Mouse (Mus musculus) spleen, postnatal 14 days (tissue): ENCODE results near the gene Cyp2b19.
"Not testable (repeated sequence)": the region's sequence is repeated elsewhere in the genome, so short reads cannot be mapped to it uniquely, and the experiment has no call there.

Experiments used
- DNase-seq, 2 experiments: peaks; one replicate each; pipeline ENCODE4 v3.0.0; 2021 to 2022; ENCODE audit warnings: low spot score in 2 of 2

The Cyp2b19 gene

DNA sequence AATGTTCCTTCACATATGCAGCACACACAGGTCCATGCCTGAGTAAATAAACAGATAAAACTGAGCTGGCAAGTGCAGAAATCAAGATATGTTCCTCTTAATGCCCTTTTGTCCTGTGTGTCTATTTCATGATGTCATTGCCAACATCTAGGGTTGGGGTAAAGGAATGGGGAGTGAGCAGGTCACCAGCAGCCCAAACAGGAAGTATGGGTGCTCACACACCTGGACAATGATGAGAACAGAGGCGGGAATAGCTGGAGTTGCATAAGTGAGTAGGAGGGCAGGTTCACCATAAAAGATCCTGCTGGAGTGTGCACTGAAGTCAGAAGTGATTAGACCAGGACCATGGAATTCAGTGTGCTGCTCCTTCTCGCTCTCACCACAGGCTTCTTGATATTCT is at the start of gene Cyp2b19:
TSS of gene Cyp2b19 (plus strand) at position 301 of the 400 bp plus-strand sequence.
- no peak for DNase-seq

DNA sequence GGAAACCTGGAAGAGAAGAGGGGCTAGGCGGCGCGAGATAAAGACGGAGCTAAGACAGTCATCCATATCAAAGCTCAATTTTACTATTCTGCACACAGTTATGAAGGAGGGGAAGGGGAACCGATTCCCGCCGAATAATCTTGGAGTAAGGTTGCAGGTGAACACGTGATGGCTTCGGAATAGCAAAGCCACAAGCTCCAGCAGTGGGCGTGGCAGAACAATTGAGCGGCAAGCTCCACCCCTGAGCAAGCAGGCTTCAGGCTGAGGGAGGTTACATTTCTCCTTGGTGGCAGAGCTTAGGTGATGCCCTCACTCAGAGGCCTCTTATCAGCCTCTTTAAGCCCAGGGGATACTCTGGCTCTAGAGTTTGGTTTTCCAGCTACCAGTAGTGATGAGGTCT is 45.9 kb upstream of the Cyp2b19 start:
- no peak for DNase-seq

GRCm38 (mm10) chr7:26738940-26739339 is 18.0 kb upstream of the Cyp2b19 start:
- no peak for DNase-seq

DNA sequence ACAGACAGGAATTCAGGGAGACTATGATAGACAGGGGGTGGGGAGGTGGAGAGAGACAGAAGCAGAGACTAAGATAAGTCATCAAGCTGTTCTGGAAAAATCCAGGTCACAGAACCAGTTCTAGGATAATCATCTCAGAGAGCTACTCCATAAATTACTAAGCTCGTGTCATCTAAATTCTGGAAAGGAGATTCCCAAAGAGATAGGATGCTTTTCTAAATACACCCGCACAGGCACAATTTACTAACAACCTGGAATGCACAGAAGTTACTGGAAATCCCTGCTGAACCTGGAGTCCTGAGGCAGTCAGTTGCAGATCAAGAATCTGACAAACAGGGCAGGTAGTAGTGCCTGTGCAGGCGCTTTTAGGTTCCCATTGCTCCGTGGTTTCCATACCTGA is 13.0 kb upstream of the Cyp2b19 start:
- DNase-seq, result no peak

- no peak for DNase-seq
Measured at GRCm38 (mm10) chr7:26745486-26745885, 11.5 kb upstream of the Cyp2b19 start.

- no peak for DNase-seq
Measured at GRCm38 (mm10) chr7:26767084-26767483, 10.1 kb downstream of the Cyp2b19 start.

DNA sequence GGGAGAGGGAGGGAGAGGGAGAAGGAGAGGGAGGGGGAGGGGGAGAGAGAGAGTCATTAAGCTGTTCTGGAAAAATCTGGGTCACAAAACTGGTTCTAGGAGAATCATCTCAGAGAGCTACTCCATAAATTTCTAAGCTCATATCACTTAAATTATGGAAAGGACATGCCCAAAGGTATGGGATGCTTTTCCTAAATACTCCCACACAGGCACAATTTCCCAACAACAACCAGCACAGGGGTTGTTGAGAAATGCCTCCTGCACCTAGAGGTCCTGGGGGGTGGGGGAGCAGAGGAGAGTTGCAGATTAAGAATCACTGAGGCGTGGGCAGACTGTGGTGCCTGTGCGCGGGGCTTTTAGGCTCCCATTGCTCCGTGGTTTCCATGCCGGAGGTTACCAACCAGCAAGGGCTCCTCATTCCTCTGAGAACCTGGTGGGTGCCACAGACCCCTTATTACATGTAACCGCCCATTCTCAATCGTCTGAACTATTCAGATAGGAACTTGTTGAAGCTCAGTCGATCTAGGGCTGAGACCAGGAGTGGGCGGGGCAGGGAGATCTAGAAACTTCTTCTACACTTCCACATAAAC is 13.0 kb downstream of the Cyp2b19 start:
- no peak for DNase-seq

DNA sequence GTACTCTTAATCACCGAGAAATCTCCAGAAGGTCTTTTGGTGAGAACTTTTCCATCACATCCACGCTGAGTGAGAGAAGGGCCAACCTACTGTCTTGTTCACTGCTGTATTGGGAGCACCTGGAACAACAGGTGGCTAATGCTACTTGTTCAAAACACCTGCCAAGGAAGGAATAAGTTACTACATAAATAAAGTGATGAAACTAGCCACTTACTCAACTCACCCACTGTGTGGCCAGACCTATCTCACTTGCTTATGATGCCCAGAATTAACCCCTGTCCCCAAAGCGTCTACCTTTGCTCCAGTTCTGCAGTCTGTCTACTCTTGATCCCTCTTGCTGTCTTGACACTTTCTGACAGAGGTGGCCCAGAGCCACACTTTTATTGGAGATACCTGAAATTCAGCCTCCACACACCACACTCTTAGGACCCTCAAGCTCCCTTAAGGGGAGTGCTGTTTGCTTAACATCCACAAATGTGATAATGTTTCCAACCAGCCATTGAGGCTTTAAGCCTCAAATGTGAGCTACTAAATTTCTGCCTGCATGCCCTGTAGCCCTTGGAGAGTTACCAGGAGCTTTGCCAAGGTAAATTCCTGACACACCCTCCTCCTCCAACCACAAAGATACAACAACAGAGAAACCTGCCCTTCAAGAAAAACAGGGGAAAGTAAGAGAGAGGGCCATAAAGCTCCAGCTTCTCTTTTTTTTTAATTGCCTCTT is 16.1 kb downstream of the Cyp2b19 start:
- DNase-seq, result no peak

- DNase-seq, result no peak
Measured at GRCm38 (mm10) chr7:26775866-26776265, 18.9 kb downstream of the Cyp2b19 start.

DNA sequence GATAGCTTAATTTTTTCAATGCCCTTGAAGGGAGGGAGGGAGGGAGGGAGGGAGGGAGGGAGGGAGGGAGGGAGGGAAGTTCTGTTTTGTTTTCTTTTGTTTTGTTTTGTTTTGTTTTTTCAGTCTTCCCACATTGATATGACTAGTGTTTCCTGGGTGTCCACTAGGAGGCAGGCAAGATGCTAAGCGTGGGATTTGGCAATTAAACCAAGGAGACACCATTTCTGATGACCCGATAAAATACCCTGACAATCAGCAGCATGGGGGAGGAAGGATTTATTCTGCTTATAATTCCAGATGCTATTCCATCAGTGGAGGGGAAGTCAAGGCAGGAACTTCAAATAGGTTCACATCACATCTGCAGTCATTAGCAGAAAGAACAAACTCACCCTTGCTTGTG is 20.9 kb downstream of the Cyp2b19 start:
- DNase-seq, result no peak

GRCm38 (mm10) chr7:26778474-26778873 is 21.5 kb downstream of the Cyp2b19 start:
- DNase-seq, result no peak

DNA sequence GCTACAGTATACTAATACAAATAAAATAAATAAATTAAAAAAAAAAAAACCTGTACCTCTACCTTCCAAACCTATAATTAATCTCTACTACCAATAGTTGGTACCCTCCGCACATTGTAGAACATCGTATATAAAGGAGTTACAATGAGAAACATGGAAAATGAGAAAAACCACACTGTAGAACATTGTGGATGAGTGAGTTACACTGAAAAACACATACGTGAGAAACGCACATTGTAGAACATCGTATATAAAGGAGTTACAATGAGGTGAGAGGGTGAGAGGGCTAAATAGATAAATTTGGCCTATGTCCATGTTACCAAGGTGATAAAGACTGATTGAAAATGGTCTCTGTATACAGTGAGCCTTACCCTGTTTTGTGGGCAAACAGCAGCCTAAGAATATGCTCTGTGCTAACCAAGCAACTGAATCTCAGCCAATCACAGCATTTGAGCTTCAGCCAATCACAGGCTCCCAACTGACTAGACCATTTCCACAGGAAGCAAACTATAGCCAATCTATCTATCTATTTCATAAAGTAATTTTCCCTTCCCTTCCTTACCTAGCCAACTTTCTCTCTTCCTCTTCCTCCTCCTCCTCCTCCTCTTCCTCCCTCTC is 23.0 kb downstream of the Cyp2b19 start:
- no peak for DNase-seq

GRCm38 (mm10) chr7:26780510-26780909 is 23.6 kb downstream of the Cyp2b19 start:
- no peak for DNase-seq

DNA sequence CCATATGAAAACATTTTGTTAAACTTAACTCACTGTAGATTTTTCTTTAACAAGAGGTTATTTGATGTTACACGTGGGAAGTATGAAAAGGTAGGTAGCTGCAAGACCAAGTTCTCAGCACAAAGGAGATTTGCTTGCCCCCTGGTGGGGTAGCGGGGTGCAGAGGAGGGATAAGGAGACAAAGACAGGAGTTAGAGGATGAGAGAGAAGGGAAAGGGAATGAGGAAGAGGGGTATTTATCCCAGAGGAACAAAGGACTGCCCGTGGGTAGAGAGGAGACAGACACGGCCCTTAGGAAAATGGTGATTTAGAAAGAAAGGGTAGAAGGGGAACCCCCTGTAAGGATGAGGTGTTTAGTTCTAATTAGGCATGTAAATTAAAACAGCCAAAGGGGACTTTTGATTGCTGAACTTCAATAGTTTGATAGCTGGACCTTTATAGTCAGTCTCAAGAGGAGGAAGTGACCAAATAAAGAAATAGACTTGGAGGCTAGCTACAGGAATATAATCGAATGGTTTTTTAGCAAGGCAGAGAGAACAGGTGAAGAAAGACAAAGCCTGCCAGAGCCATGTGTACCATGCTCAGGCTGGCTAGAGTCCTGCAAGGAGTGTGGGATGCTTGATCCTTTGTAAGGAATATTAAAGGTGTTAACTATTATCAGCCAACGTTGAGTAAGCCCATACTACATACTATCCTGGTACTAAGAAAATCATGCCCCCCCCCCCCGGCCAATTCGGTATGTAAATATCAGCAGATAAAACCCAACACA is 24.2 kb downstream of the Cyp2b19 start:
- no peak for DNase-seq

DNA sequence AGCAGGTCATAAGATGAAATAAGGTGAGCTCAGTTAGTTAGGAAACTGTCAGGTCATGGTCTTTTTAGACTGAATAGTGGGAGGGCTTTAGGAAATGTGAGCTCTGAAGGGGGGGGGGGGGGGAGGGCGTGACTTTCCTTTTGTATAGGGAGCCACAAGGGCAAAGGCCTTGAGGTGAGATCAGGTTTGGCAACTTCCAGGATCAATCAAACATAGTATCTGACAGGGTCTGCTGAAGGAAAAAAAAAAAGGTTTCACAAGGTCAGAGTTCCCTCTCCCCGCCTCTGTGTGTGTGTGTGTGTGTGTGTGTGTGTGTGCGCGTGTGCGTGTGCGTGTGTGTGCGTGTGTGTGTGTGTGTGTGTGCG is 24.8 kb downstream of the Cyp2b19 start:
- no peak for DNase-seq

GRCm38 (mm10) chr7:26783163-26783562 is 26.2 kb downstream of the Cyp2b19 start:
- DNase-seq, result no peak

GRCm38 (mm10) chr7:26786013-26786412 is 29.1 kb downstream of the Cyp2b19 start:
- DNase-seq, result not testable (repeated sequence)

DNA sequence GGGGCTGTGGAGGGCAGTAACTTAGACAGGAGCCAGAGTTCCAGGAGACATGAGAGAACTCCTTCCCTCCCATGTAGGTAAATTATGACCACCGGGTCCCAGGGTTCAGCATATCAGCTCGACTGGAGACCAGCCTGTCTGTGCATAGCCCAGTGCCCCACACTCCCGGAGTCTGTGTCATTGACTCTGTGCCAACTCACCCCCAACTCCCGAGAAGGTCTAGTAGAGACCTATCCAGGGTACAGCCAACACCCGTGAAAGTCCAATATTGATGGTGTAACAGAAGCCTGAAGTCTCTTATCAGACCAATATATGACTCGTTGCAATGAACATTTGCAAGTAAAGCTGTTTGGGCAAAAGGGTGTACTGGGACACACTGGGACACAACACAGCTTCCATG is 33.0 kb downstream of the Cyp2b19 start:
- no peak for DNase-seq

DNA sequence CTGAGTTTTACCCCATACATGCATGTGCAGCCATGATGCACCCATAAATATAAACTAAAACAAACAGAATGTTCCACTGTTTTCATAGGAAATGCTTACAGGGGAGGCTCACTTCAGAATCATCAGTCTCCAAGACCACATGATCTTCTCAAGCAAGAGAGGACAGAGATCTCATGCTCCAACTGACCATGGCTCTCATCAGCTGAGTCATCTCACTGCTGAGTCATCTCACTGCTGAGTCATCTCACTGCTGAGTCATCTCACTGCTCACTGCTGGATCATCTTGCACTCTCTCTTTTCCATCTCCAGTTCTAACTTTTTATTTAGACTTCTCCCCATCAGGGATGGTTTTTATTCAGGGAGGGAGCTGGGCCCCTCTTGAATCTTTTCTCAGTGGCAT is 43.2 kb downstream of the Cyp2b19 start:
- no peak for DNase-seq

DNA sequence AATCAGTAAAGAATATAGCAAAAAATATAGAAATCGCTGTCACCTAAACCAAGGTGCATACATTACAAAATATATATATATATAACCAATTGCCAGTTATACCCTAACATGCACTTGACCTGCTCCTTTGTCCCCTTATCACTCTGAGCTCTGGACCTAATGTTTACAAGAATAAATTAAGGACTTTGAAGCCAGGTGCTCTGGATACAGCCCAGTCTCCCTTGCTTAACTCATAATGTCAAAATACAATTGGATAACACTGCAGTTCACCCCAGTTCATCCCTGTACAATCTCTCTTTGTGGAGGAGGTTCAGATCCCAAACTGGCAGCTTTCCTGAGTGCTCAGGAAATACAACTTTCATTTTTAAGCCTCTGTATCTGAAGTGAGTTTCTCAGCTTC is 44.1 kb downstream of the Cyp2b19 start:
- DNase-seq, result no peak

DNA sequence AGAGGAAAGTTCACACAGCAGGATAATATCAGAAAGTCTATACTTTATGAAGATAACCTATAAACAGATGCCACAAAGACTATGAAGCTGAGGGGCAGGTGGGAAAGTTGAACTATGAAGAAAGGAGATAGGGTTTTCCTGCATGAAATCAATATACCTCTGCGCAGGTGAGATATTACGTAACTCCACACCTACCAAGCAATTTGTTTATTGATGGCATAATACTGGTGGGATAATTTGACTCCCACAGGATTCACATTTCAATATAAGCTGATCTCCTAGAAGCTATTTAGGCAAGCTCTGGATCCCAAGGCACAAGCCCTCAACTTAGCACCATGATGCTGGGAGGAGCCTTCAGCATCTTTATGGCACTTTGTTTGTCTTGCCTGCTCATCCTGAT is 51.6 kb downstream of the Cyp2b19 start, which contains the start of gene Cyp2g1:
TSS of gene Cyp2g1 (plus strand) at position 301 of the 400 bp plus-strand sequence.
- no peak for DNase-seq
